Mouse (Mus musculus): ENCODE data around the gene E030025P04Rik.

The E030025P04Rik gene

DNA sequence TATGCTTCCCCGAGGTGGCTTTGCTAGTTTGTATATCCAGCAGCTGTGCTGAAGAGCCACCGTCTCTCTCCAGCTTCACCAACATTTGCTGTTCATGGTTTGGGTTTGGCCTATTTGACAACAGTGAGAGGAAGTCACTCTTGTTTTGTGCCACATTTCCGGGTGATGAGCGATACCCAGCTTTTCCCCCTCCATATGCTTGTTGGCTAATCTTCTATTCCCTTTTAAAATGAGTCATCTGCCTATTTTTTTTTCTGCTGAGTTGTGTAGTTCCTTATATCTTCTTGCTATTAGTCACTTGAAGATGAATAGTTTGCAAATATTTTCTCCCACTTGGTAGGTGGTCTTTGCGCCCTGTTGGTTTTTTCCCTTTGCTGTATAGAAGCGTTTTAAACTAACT lies 43.9 kb downstream of the E030025P04Rik start:
- DNase-seq (ENCODE audit: low spot score), result no peak

DNA sequence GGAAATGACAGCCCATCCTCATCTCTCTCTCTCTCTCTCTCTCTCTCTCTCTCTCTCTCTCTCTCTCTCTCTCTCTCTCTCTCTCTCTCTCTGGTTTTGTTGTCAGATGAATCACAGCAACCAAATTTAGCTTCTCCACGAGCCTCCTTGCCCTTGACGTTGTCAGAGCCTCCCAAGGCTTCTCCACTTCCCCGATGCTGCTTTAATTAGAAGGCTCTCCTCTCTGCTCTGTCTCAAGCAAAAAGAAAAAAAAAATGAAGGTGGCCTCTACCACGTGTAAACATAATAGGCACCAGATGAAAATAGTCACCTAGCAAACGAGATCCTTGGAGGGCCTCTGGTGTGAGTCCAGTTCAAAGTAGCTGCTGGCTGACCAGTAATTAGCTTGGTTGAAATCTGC lies 52.3 kb downstream of the E030025P04Rik start:
- DNase-seq (ENCODE audit: low spot score), result no peak
